Mouse (Mus musculus) limb, embryonic 11.5 days (tissue): ENCODE results near the gene Nme6. TPM values are rescaled to one million over a fixed set of nuclear protein-coding genes. Genes with fewer than 3 reads are reported as not detected.

Experiments used
- ATAC-seq: fragments of 200-750 bp; cut with Nextera tagmentation; 2 replicates; pipeline ENCODE4 v1.8.0; 2017; ENCODE audit warnings: low read depth; ENCODE audit not compliant: insufficient number of reproducible peaks, low FRiP score, low TSS enrichment
- DNase-seq: peaks from one replicate; pipeline ENCODE4 v3.0.0-alpha.2; 2015; ENCODE audit warnings: low spot score
- H3K27ac ChIP-seq: fragments of 300-500 bp; sonication (generic); replicated peaks from 2 replicates; pipeline ENCODE4 v1.5.1; 2014; ENCODE audit warnings: low read depth, mild to moderate bottlenecking, low read length
- H3K27me3 ChIP-seq: fragments of 300-500 bp; sonication (generic); 2 replicates; pipeline ENCODE4 v1.6.1; 2014; ENCODE audit warnings: mild to moderate bottlenecking, low read length, mixed read lengths; ENCODE audit not compliant: control insufficient read depth, insufficient read depth
- H3K36me3 ChIP-seq: fragments of 300-500 bp; sonication (generic); 2 replicates; pipeline ENCODE4 v1.6.1; 2014; ENCODE audit warnings: mild to moderate bottlenecking, low read length, moderate library complexity, mixed read lengths; ENCODE audit not compliant: control insufficient read depth, insufficient read depth
- H3K4me1 ChIP-seq: fragments of 300-500 bp; sonication (generic); 2 replicates; pipeline ENCODE4 v1.6.1; 2014; ENCODE audit warnings: low read length, mixed read lengths; ENCODE audit not compliant: control insufficient read depth, insufficient read depth
- H3K4me2 ChIP-seq: fragments of 300-500 bp; sonication (generic); 2 replicates; pipeline ENCODE4 v1.6.1; 2014; ENCODE audit warnings: low read depth, mild to moderate bottlenecking, moderate library complexity; ENCODE audit not compliant: severe bottlenecking
- H3K4me3 ChIP-seq: fragments of 300-500 bp; sonication (generic); 2 replicates; pipeline ENCODE4 v1.5.1; 2014; ENCODE audit warnings: low read depth, low read length
- H3K9ac ChIP-seq: fragments of 300-500 bp; sonication (generic); 2 replicates; pipeline ENCODE4 v1.6.1; 2014; ENCODE audit warnings: mild to moderate bottlenecking, low read length
- H3K9me3 ChIP-seq: fragments of 300-500 bp; sonication (generic); 2 replicates; pipeline ENCODE4 v1.6.1; 2016; ENCODE audit warnings: low read length; ENCODE audit not compliant: control insufficient read depth
- WGBS: fragments of 180-500 bp; shearing (Covaris S2); extraction: QIAGEN DNeasy Blood & Tissue Kit; methylation state at CpG from one replicate; pipeline ENCODE4 v1.1.7; 2014; 5-methylcytosine and 5-hydroxymethylcytosine counted together
- polyA plus RNA-seq: library from polyadenylated mRNA; unstranded; fragments of >200 nt; fragmentation: Nextera tagmentation; extraction: Ambion mirVana; gene quantifications from 2 replicates; pipeline ENCODE4 v1.2.1, GENCODE M21; 2014

Nme6 gene
- polyA plus RNA-seq, 1 experiment from 2014 or later: 91.5 TPM

DNA sequence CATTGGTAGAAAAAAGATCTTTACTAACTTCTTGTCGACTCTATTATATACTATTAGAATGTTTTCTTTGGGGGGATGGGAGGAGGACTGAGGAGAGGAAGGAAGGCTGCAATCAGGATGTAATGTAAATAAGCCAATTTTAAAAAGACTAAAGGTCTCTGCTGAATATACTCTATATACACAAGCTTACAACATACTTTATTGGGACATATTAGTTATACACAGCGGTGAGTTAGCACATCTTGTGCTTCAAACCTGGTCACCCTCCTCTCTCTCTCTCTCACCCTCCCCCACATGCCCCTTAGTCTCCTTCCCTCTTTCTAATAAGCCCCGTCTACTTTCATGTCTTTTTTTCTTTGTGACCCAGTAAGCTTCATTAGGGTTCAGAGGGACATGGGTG is 24.7 kb upstream of the Nme6 start:
- 61% methylated on average over 3 of the region's 3 CpGs for WGBS
- no peaks in the 10 kb centered on the region for H3K9me3 ChIP-seq
- no peak for ATAC-seq
- H3K27ac ChIP-seq: no peak overlapping the region
- no peak overlapping the region for H3K4me3 ChIP-seq
- H3K4me1 ChIP-seq: no peaks in the 10 kb centered on the region
- no peaks in the 10 kb centered on the region for H3K27me3 ChIP-seq
- no peak for DNase-seq
- H3K4me2 ChIP-seq: no peak overlapping the region
- H3K36me3 ChIP-seq: no peaks in the 10 kb centered on the region
- H3K9ac ChIP-seq: no peak overlapping the region

DNA sequence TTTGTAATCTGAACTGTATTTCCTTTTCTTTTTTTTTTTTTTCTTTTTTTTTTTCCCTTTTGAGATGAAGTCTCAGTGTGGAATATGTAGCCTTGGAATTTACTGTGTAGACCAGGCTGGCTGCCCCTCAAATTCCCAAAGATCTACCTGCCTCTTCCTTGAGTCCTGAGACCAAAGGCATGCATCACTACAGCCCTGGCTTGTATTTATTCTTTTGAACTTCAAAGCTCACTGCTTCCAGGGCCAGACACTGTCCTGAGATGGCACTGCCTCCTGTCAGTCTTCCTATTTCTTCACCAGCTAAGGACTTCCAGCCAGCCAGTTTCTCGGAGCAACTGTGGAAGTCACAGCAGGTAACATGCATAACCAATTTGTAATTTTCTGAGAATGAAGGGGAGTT is 20.6 kb upstream of the Nme6 start, which contains the start of gene Spink8:
Gene Spink8, plus strand, starts transcription at position 301 of the 400 bp plus-strand sequence.
- no peaks in the 10 kb centered on the region for H3K27me3 ChIP-seq
- H3K9me3 ChIP-seq: no peaks in the 10 kb centered on the region
- DNase-seq: no peak
- no peak within 1 kb of the TSS for H3K4me3 ChIP-seq
- ATAC-seq: no peak
- no peaks in the 10 kb centered on the region for H3K4me1 ChIP-seq
- H3K27ac ChIP-seq: no peak within 1 kb of the TSS
- no peak within 1 kb of the TSS for H3K4me2 ChIP-seq
- WGBS: 51% methylated on average over 1 of the region's 1 CpGs
- no peak within 1 kb of the TSS for H3K9ac ChIP-seq
- no peaks in the 10 kb centered on the region for H3K36me3 ChIP-seq

DNA sequence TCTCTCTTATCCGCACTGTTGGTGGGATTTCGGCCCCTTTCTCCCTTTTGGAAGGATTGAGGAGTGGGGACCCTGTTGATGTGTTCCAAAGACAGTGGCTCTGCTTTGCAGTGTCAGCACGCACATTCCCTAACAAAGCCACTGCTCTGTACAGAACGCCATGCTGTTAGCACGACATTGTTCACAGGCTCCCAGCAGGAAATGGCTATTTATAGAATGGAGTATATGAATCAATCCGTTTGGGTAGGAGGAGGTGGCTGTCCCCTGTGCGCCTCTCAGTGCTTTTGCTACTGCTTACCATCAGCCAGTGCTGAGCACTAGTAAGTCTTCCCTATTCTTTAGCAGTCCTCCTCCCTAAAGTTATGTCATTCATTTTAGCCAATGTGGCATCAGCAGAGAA is 19.1 kb upstream of the Nme6 start:
- Histone ChIP-seq H3K4me3 (no peak overlapping the region), H3K9ac (no peak overlapping the region), H3K27me3 (no peaks in the 10 kb centered on the region), H3K27ac (no peak overlapping the region), H3K4me1 (no peaks in the 10 kb centered on the region), H3K36me3 (no peaks in the 10 kb centered on the region), H3K4me2 (no peak overlapping the region), H3K9me3 (no peaks in the 10 kb centered on the region)
- WGBS: 77% methylated on average over 7 of the region's 7 CpGs
- DNase-seq (no peak), ATAC-seq (no peak)

DNA sequence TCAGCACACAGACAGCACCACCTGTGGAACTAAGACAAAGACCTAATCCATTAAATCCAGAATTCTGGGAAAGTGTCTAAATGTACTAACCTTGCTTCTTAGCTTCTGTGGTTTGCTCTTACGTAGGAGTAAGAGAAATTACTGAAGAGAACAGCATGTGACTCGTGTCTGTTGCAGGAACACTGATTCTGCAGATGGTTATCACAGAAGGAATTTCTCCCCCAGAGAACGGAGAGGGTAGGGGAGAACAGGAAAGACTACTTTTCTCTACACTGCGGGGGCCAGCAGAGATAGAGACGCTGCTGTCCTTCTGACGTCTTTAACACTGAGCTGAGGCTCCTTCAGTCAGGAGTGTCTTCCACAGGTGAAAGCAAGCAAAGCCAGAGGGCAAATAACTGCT is 16.2 kb upstream of the Nme6 start:
- H3K27me3 ChIP-seq: no peaks in the 10 kb centered on the region
- 76% methylated on average over 6 of the region's 6 CpGs for WGBS
- H3K4me1 ChIP-seq: no peaks in the 10 kb centered on the region
- ATAC-seq (no peak), DNase-seq (no peak)
- no peak overlapping the region for H3K4me3 ChIP-seq
- H3K27ac ChIP-seq: no peak overlapping the region
- no peak overlapping the region for H3K4me2 ChIP-seq
- no peaks in the 10 kb centered on the region for H3K9me3 ChIP-seq
- no peak overlapping the region for H3K9ac ChIP-seq
- H3K36me3 ChIP-seq: no peaks in the 10 kb centered on the region

DNA sequence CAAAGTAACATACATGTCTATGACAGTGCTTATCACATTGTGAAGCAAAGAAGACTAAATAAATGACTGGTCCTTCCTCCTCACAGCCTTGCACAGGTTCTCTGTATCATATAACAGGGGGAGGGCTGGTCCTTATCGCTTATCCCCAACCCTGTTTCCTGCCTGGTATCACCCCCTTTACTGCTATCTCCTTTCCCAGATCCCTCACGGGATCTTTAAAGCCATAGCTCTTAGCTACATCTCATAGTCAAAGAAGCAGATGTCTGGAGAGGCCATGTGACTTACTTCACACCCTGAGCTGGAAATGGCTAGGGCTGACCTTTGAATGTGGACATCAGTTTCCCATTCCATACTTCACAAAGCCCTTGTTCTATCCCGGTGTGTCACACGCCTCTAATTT is 6.8 kb upstream of the Nme6 start:
- no peaks in the 10 kb centered on the region for H3K9me3 ChIP-seq
- H3K4me1 ChIP-seq: no peaks in the 10 kb centered on the region
- no peak for ATAC-seq
- H3K4me2 ChIP-seq: no peak overlapping the region
- no peak overlapping the region for H3K27ac ChIP-seq
- WGBS: 66% methylated on average over 4 of the region's 4 CpGs
- no peaks in the 10 kb centered on the region for H3K36me3 ChIP-seq
- no peaks in the 10 kb centered on the region for H3K27me3 ChIP-seq
- H3K4me3 ChIP-seq: no peak overlapping the region
- H3K9ac ChIP-seq: no peak overlapping the region
- no peak for DNase-seq

DNA sequence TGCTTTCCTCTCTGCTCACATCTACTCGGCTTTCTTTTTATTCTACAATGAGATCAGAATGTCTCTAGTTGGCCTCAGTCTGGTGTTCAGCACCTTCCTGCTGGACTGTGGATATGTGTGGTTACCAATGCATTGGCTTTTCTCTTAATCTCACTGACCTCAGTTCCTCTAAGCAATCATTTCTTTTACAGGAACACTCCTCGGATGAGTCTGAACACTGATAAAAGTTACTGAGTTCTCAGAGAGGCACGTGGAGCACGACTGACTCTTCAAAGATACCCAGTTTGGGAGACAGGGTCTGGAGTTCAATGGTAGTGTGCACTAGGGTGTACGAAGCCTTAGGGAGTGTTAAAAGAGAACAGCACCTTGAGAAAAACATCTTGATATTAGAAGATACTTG is 6.4 kb upstream of the Nme6 start:
- H3K36me3 ChIP-seq: no peaks in the 10 kb centered on the region
- WGBS: 69% methylated on average over 5 of the region's 5 CpGs
- no peak overlapping the region for H3K9ac ChIP-seq
- no peak overlapping the region for H3K27ac ChIP-seq
- ATAC-seq (no peak), DNase-seq (no peak)
- no peak overlapping the region for H3K4me2 ChIP-seq
- no peaks in the 10 kb centered on the region for H3K9me3 ChIP-seq
- H3K4me1 ChIP-seq: no peaks in the 10 kb centered on the region
- no peak overlapping the region for H3K4me3 ChIP-seq
- no peaks in the 10 kb centered on the region for H3K27me3 ChIP-seq

DNA sequence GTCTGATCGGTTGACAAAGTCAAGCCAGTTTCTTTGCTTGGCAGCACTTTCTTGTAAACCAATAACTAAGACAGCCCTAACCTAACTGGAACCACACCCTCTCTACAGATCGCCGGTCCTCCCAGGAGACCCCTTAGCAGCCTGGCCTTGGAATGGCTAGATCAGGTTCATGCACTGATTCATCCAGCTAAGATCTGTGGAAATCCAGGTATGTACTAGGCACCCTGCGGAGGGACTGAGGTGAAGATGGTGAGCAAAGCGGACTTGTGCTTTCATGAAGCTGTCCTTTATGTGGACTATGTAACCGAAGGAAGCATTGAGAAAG is 501 bp downstream of the Nme6 start:
- H3K27ac ChIP-seq: no peak overlapping the region
- H3K4me3 ChIP-seq: peak overlapping the region; percentile 56
- no peaks in the 10 kb centered on the region for H3K36me3 ChIP-seq
- ATAC-seq: peak; percentile 75
- no peaks in the 10 kb centered on the region for H3K4me1 ChIP-seq
- H3K9ac ChIP-seq: peak overlapping the region; percentile 61
- H3K9me3 ChIP-seq: no peaks in the 10 kb centered on the region
- no peak for DNase-seq
- H3K27me3 ChIP-seq: no peaks in the 10 kb centered on the region
- 15% methylated on average over 6 of the region's 6 CpGs for WGBS
- peak overlapping the region; percentile 88 for H3K4me2 ChIP-seq

DNA sequence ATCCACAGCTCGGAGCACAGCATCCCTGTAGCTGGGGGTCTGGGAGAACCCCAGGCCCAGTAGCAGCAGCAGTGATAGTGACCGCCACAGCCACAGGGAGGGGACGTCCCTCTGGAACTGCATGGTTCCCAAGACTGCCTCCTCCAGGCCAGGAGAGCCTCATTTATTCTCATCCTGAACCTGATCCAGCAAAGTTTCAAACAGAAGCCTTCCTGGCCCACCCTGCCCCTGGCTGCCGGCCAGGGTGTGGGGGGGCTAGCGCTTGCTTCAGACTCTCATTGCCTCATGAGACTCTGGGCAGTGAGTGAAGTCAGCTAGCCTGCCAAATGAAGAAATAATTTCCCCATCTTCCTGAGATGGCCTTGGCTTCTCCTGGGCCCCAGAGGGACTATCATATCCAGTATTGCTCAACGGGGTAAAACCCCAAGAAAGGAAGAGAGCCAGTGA is 16.8 kb downstream of the Nme6 start, which contains the start of gene Camp:
Gene Camp, minus strand, starts transcription at position 306 of the 447 bp plus-strand sequence.
- no peak within 1 kb of the TSS for H3K4me2 ChIP-seq
- ATAC-seq: no peak
- WGBS: 80% methylated on average over 5 of the region's 6 CpGs
- H3K27me3 ChIP-seq: no peaks in the 10 kb centered on the region
- no peaks in the 10 kb centered on the region for H3K4me1 ChIP-seq
- no peak within 1 kb of the TSS for H3K27ac ChIP-seq
- no peak within 1 kb of the TSS for H3K4me3 ChIP-seq
- DNase-seq: no peak
- H3K9ac ChIP-seq: no peak within 1 kb of the TSS
- H3K9me3 ChIP-seq: no peaks in the 10 kb centered on the region
- H3K36me3 ChIP-seq: no peaks in the 10 kb centered on the region; the same call in 1 of the 2 replicates

DNA sequence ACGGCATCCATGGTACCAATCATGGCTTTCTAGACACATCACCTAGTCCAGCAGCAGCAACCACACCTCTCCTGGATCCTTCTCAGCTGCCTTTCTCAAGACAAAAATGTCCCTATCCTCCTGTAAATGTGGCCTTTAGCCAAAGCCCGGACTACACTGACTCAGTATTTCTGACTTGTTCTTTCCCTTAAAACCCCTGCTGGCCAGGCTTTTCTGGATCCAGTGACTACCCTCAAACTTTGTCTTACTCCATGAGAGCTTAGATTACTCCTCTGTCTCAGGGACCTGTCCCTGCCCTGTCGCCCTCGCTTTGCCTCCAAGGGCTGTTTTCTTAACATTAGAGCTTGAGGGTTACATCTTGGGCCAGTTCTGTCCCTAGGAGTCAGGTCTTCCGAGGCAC is 17.6 kb downstream of the Nme6 start:
- DNase-seq: no peak
- Histone ChIP-seq H3K4me1 (no peaks in the 10 kb centered on the region), H3K4me2 (no peak overlapping the region), H3K36me3 (no peaks in the 10 kb centered on the region; the same call in 1 of the 2 replicates), H3K4me3 (no peak overlapping the region), H3K27me3 (no peaks in the 10 kb centered on the region), H3K9ac (no peak overlapping the region), H3K27ac (no peak overlapping the region), H3K9me3 (no peaks in the 10 kb centered on the region)
- ATAC-seq: no peak
- 86% methylated on average over 5 of the region's 5 CpGs for WGBS
